Mouse (Mus musculus): ENCODE data around the gene Pcbp2. TPM values are rescaled to one million over a fixed set of nuclear protein-coding genes. Genes with fewer than 3 reads are reported as not detected.

The Pcbp2 gene
- polyA plus RNA-seq, 1 experiment from 2014 or later, result 220 TPM

DNA sequence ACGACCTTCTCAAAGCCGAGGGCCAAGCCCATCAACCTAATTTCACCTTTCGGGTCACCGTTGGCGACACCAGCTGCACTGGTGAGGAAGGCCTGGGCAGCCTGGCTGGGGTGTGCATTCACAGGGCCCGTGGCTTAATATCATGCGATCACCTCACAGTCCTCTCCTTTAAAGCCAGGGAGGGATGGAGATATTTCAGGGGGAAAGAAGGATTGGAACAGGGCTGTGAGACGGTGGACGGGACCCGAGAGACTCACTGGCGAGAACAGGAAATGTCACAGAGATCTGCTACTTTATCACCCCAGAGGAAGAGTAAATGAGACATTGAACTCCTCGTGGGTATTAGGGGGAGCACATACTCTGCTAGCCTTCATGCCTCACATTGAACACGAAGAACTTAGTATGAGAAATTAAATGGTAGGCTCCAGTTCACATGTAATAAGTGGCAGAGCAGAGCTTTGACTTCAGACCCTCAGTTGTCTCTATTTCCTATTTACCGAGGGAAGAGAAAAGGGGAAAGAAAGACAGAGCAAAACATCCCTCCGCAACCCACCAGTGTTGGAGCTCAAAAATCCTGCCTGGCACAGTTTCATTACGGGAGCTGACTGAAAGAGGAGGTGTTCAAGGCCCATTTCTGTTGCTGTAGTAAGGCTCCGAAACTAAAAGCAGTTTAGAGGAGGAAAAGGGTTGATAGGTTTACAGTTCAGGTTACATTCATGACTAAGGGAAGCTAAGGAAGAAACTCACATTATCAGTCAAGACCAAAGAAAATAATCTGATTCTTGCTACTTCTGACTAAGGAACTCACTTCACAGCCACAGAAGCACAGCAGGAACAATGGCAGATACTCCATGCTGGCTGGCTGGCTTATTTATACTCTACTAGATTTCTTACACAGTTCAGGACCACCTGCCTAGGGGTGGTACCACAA, 49.1 kb downstream of the Pcbp2 start:
- H3K9ac ChIP-seq (ENCODE audit: low read depth, low read length), result peak overlapping the region; percentile 94
- peaks cover 28% of the 10 kb centered on the region for H3K4me1 ChIP-seq (replicated peaks; ENCODE audit: control insufficient read depth, insufficient read depth, low read length)
- WGBS, result 44% methylated on average over 17 of the region's 17 CpGs

GRCm38 (mm10) chr15:102520416-102520815, 50.1 kb downstream of the Pcbp2 start:
- Histone ChIP-seq H3K4me3 (ENCODE audit: low read depth, low read length) (peak overlapping the region; percentile 77; the same call in 1 of the 2 replicates), H3K4me2 (peak overlapping the region; percentile 96), H3K4me1 (replicated peaks; ENCODE audit: control insufficient read depth, insufficient read depth, low read length) (peaks cover 28% of the 10 kb centered on the region), H3K9me3 (ENCODE audit: control insufficient read depth, low read length) (no peaks in the 10 kb centered on the region), H3K36me3 (ENCODE audit: control insufficient read depth, insufficient read depth, low read length) (peaks cover 14% of the 10 kb centered on the region; the same call in 1 of the 2 replicates), H3K27me3 (replicated peaks; ENCODE audit: control insufficient read depth, insufficient read depth, low read length) (no peaks in the 10 kb centered on the region), H3K9ac (ENCODE audit: low read depth, low read length) (peak overlapping the region; percentile 50), H3K27ac (ENCODE audit: low read depth, low read length) (no peak overlapping the region)
- WGBS, result 42% methylated on average over 4 of the region's 4 CpGs
- ATAC-seq (replicated peaks; ENCODE audit: low FRiP score), result no peak
- no peak for DNase-seq (ENCODE audit: low spot score)

More for the DNA sequence above, 49.1 kb downstream of the Pcbp2 start:
- peaks cover 14% of the 10 kb centered on the region; the same call in 1 of the 2 replicates for H3K36me3 ChIP-seq (ENCODE audit: control insufficient read depth, insufficient read depth, low read length)
- H3K4me2 ChIP-seq, result peak overlapping the region; percentile 96
- H3K27ac ChIP-seq (ENCODE audit: low read depth, low read length), result 0 out of 2 replicates have a peak overlapping the region, but pooled peaks have one; percentile 98
- DNase-seq (ENCODE audit: low spot score) (no peak), ATAC-seq (replicated peaks; ENCODE audit: low FRiP score) (no peak)
- no peaks in the 10 kb centered on the region for H3K9me3 ChIP-seq (ENCODE audit: control insufficient read depth, low read length)
- no peaks in the 10 kb centered on the region for H3K27me3 ChIP-seq (replicated peaks; ENCODE audit: control insufficient read depth, insufficient read depth, low read length)
- H3K4me3 ChIP-seq (ENCODE audit: low read depth, low read length), result peak overlapping the region; percentile 77

DNA sequence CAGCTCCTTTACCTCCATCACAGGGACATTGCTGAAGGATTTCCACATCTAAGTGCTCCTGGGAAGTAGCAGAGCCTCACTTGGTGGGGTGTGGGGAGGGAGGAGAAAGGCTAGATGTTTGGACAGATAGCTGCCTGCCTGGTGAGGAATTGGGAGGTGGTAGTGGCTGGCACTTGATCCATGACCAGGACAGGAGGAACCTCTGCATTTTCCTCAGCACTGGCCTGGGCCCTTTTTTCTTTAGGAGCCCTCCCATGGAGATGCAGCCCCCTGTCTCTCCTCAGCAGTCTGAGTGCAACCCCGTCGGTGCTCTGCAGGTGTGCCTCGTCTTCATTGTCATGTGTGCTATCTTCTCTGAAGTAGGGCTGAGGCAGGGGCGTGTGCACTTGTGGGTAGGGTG, 51.1 kb downstream of the Pcbp2 start:
- Histone ChIP-seq H3K9me3 (ENCODE audit: control insufficient read depth, low read length) (no peaks in the 10 kb centered on the region), H3K27me3 (replicated peaks; ENCODE audit: control insufficient read depth, insufficient read depth, low read length) (no peaks in the 10 kb centered on the region), H3K27ac (ENCODE audit: low read depth, low read length) (no peak overlapping the region), H3K9ac (ENCODE audit: low read depth, low read length) (no peak overlapping the region), H3K4me2 (no peak overlapping the region), H3K4me3 (ENCODE audit: low read depth, low read length) (no peak overlapping the region), H3K4me1 (replicated peaks; ENCODE audit: control insufficient read depth, insufficient read depth, low read length) (peaks cover 18% of the 10 kb centered on the region), H3K36me3 (ENCODE audit: control insufficient read depth, insufficient read depth, low read length) (peaks cover 14% of the 10 kb centered on the region; the same call in 1 of the 2 replicates)
- 80% methylated on average over 4 of the region's 4 CpGs for WGBS
- DNase-seq (ENCODE audit: low spot score), result no peak
- ATAC-seq (replicated peaks; ENCODE audit: low FRiP score), result no peak

- ATAC-seq (replicated peaks; ENCODE audit: low FRiP score) (0 out of 2 replicates have a peak, but pooled peaks have one; percentile 37), DNase-seq (ENCODE audit: low spot score) (no peak)
- H3K4me2 ChIP-seq, result no peak within 1 kb of the TSS
- no peaks in the 10 kb centered on the region for H3K9me3 ChIP-seq (ENCODE audit: control insufficient read depth, low read length)
- H3K27me3 ChIP-seq (replicated peaks; ENCODE audit: control insufficient read depth, insufficient read depth, low read length), result no peaks in the 10 kb centered on the region
- no peak within 1 kb of the TSS for H3K4me3 ChIP-seq (ENCODE audit: low read depth, low read length)
- no peak within 1 kb of the TSS for H3K9ac ChIP-seq (ENCODE audit: low read depth, low read length)
- peaks cover 12% of the 10 kb centered on the region for H3K4me1 ChIP-seq (replicated peaks; ENCODE audit: control insufficient read depth, insufficient read depth, low read length)
- H3K36me3 ChIP-seq (ENCODE audit: control insufficient read depth, insufficient read depth, low read length), result peaks cover 20% of the 10 kb centered on the region
- 14% methylated on average over 3 of the region's 3 CpGs for WGBS
- no peak within 1 kb of the TSS for H3K27ac ChIP-seq (ENCODE audit: low read depth, low read length)
Observed at GRCm38 (mm10) chr15:102524892-102525485, 54.6 kb downstream of the Pcbp2 start, which contains the start of gene Npff. TSS of gene Npff (minus strand) at chr15:102524942.

- no peak overlapping the region for H3K4me3 ChIP-seq (ENCODE audit: low read depth, low read length)
- DNase-seq (ENCODE audit: low spot score), result no peak
Observed at GRCm38 (mm10) chr15:102526111-102527002, 56.0 kb downstream of the Pcbp2 start.

DNA sequence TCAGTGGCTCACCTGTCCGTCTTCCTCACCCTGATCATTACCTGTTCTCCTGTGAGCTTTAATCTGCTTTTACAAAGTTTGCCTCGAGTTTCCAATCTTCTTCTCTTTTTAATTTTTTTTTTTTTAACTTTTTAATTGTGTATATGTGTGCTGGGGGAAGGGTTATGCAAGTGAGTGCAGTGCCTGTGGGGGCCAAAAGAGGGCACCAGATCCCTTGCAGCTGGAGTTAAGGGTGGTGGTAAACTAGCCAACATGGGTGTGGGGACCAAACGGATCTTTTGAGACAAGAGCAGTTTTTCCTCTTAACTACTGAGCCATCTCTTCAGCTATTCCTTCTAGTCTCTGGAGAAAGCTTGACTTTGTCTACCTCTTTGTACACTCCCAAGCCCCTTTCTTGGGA, 57.6 kb downstream of the Pcbp2 start:
- WGBS, result 73% methylated on average over 3 of the region's 3 CpGs
- no peak for ATAC-seq (replicated peaks; ENCODE audit: low FRiP score)

More at GRCm38 (mm10) chr15:102526111-102527002, 56.0 kb downstream of the Pcbp2 start:
- peaks cover 17% of the 10 kb centered on the region for H3K36me3 ChIP-seq (ENCODE audit: control insufficient read depth, insufficient read depth, low read length)
- no peaks in the 10 kb centered on the region for H3K27me3 ChIP-seq (replicated peaks; ENCODE audit: control insufficient read depth, insufficient read depth, low read length)
- no peak for ATAC-seq (replicated peaks; ENCODE audit: low FRiP score)
- H3K27ac ChIP-seq (ENCODE audit: low read depth, low read length), result no peak overlapping the region
- H3K4me1 ChIP-seq (replicated peaks; ENCODE audit: control insufficient read depth, insufficient read depth, low read length), result peaks cover 3% of the 10 kb centered on the region; the same call in 1 of the 2 replicates
- H3K9ac ChIP-seq (ENCODE audit: low read depth, low read length), result no peak overlapping the region
- 90% methylated on average over 6 of the region's 6 CpGs for WGBS
- no peak overlapping the region for H3K4me2 ChIP-seq
- no peaks in the 10 kb centered on the region for H3K9me3 ChIP-seq (ENCODE audit: control insufficient read depth, low read length)

GRCm38 (mm10) chr15:102528396-102528795, 58.1 kb downstream of the Pcbp2 start:
- Histone ChIP-seq H3K27me3 (replicated peaks; ENCODE audit: control insufficient read depth, insufficient read depth, low read length) (no peaks in the 10 kb centered on the region), H3K9ac (ENCODE audit: low read depth, low read length) (no peak overlapping the region), H3K27ac (ENCODE audit: low read depth, low read length) (no peak overlapping the region), H3K4me1 (replicated peaks; ENCODE audit: control insufficient read depth, insufficient read depth, low read length) (no peaks in the 10 kb centered on the region), H3K36me3 (ENCODE audit: control insufficient read depth, insufficient read depth, low read length) (peaks cover 23% of the 10 kb centered on the region), H3K9me3 (ENCODE audit: control insufficient read depth, low read length) (no peaks in the 10 kb centered on the region), H3K4me3 (ENCODE audit: low read depth, low read length) (no peak overlapping the region), H3K4me2 (no peak overlapping the region)
- 92% methylated on average over 1 of the region's 1 CpGs for WGBS
- no peak for DNase-seq (ENCODE audit: low spot score)
- ATAC-seq (replicated peaks; ENCODE audit: low FRiP score), result no peak

More for the DNA sequence above, 57.6 kb downstream of the Pcbp2 start:
- Histone ChIP-seq H3K4me1 (replicated peaks; ENCODE audit: control insufficient read depth, insufficient read depth, low read length) (no peaks in the 10 kb centered on the region), H3K27me3 (replicated peaks; ENCODE audit: control insufficient read depth, insufficient read depth, low read length) (no peaks in the 10 kb centered on the region), H3K27ac (ENCODE audit: low read depth, low read length) (no peak overlapping the region), H3K36me3 (ENCODE audit: control insufficient read depth, insufficient read depth, low read length) (peaks cover 20% of the 10 kb centered on the region), H3K9ac (ENCODE audit: low read depth, low read length) (no peak overlapping the region), H3K4me3 (ENCODE audit: low read depth, low read length) (no peak overlapping the region), H3K9me3 (ENCODE audit: control insufficient read depth, low read length) (no peaks in the 10 kb centered on the region), H3K4me2 (no peak overlapping the region)
- no peak for DNase-seq (ENCODE audit: low spot score)

DNA sequence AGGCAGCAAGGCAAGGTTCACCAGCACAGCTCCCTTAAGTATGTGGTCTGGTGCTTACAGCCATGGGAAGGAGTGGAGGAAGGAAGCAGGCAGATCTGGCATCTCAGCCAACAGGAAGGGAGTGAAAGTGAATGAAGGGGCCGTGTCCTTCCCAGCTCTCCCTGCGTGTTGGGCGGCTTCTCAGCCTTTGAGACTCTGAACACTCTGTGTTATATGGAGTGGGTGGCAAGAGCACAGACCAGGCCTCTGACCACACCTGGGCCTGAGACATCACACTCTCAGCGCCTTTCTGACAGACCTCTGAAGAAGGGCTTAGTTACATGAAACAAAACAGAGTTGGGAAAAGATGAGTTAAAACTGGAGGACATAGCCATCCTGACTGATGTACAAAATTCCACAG, 60.2 kb downstream of the Pcbp2 start:
- ATAC-seq (replicated peaks; ENCODE audit: low FRiP score) (no peak), DNase-seq (ENCODE audit: low spot score) (peak; percentile 24)
- H3K9me3 ChIP-seq (ENCODE audit: control insufficient read depth, low read length), result no peaks in the 10 kb centered on the region
- 68% methylated on average over 4 of the region's 4 CpGs for WGBS
- H3K9ac ChIP-seq (ENCODE audit: low read depth, low read length), result no peak overlapping the region
- H3K4me1 ChIP-seq (replicated peaks; ENCODE audit: control insufficient read depth, insufficient read depth, low read length), result no peaks in the 10 kb centered on the region
- peaks cover 23% of the 10 kb centered on the region for H3K36me3 ChIP-seq (ENCODE audit: control insufficient read depth, insufficient read depth, low read length)
- no peak overlapping the region for H3K4me3 ChIP-seq (ENCODE audit: low read depth, low read length)
- H3K27ac ChIP-seq (ENCODE audit: low read depth, low read length), result no peak overlapping the region
- no peaks in the 10 kb centered on the region for H3K27me3 ChIP-seq (replicated peaks; ENCODE audit: control insufficient read depth, insufficient read depth, low read length)
- no peak overlapping the region for H3K4me2 ChIP-seq
